Mouse (Mus musculus) ES-E14 (cell line): ENCODE data around the gene Fcrlb.

ENCODE experiments used
- HCFC1 ChIP-seq: IDR thresholded peaks from 2 replicates; pipeline ENCODE4 v1.6.1; 2012; ENCODE audit warnings: low read length, inconsistent platforms, borderline replicate concordance; ENCODE audit not compliant: insufficient read depth
- ZC3H11A ChIP-seq: IDR thresholded peaks from 2 replicates; pipeline ENCODE4 v1.6.1; 2012; ENCODE audit warnings: low read depth, mild to moderate bottlenecking, inconsistent platforms, low read length, borderline replicate concordance
- ZNF384 ChIP-seq: IDR thresholded peaks from 2 replicates; pipeline ENCODE4 v1.6.1; 2012; ENCODE audit warnings: low read depth, low read length, inconsistent platforms

GRCm38 (mm10) chr1:170876906-170877305 is 35.8 kb downstream of the Fcrlb start:
- no peak for TF ChIP-seq HCFC1
- no peak for TF ChIP-seq ZC3H11A
- no peak for TF ChIP-seq ZNF384
